34 mouse cellular contexts compared by ENCODE assay signal in genomic region chr16:15250186-15250585, GRCm38 (mm10).
"Had no signal": no experiment of that assay in that cellular context is flagged by ENCODE, and none has a peak within 500 bp of the region (broad histone marks: within the 10 kb centered on the region; RNA-seq: fewer than 3 reads in every experiment).

No protein-coding gene starts in this region.

- H3K9ac ChIP-seq: heart, embryonic 12.5 days; heart, embryonic 13.5 days; heart, embryonic 15.5 days; hindbrain, embryonic 12.5 days; hindbrain, embryonic 13.5 days; hindbrain, embryonic 14.5 days; hindbrain, embryonic 15.5 days; intestine, embryonic 15.5 days; kidney, embryonic 15.5 days had no signal

- H3K4me2 ChIP-seq: heart, embryonic 11.5 days; heart, embryonic 12.5 days; heart, embryonic 13.5 days; heart, embryonic 15.5 days; hindbrain, embryonic 12.5 days; hindbrain, embryonic 13.5 days; hindbrain, embryonic 14.5 days; hindbrain, embryonic 15.5 days; intestine, embryonic 15.5 days; kidney, embryonic 15.5 days had no signal

- H3K9me3 ChIP-seq: heart, embryonic 12.5 days; heart, embryonic 13.5 days; heart, embryonic 15.5 days; hindbrain, embryonic 10.5 days; hindbrain, embryonic 12.5 days; hindbrain, embryonic 13.5 days; hindbrain, embryonic 15.5 days; intestine, embryonic 15.5 days; kidney, embryonic 15.5 days had no signal

- H3K27ac ChIP-seq: heart, embryonic 13.5 days; heart, embryonic 15.5 days; hindbrain, embryonic 10.5 days; hindbrain, embryonic 12.5 days; hindbrain, embryonic 13.5 days; hindbrain, embryonic 14.5 days; hindbrain, embryonic 15.5 days; hindbrain, postnatal 0 days; intestine, embryonic 15.5 days; kidney, embryonic 15.5 days; kidney, postnatal 0 days; layer of hippocampus, adult 2 months; left cerebral cortex, adult 2 months had no signal

- H3K4me1 ChIP-seq: heart, embryonic 15.5 days; hindbrain, embryonic 10.5 days; hindbrain, embryonic 12.5 days; hindbrain, embryonic 13.5 days; hindbrain, embryonic 15.5 days had no signal

- DNase-seq: heart, postnatal 10 days; heart, postnatal 14 days; heart, postnatal 36 days; heart, postnatal 4 days; kidney, adult 11 months; kidney, adult 18-20 months; kidney, adult 2 months; kidney, adult 8-10 months; kidney, adult 9 months; kidney, postnatal 10 days; kidney, postnatal 14 days; kidney, postnatal 25 days; kidney, postnatal 36 days; kidney, postnatal 4 days; layer of hippocampus, adult 9-11 months; layer of hippocampus, postnatal 36 days had no signal

- H3K36me3 ChIP-seq: heart, embryonic 12.5 days; heart, embryonic 13.5 days; heart, embryonic 15.5 days; hindbrain, embryonic 10.5 days; hindbrain, embryonic 12.5 days; hindbrain, embryonic 13.5 days; hindbrain, embryonic 15.5 days; intestine, embryonic 15.5 days; kidney, embryonic 15.5 days had no signal

- H3K27me3 ChIP-seq: heart, embryonic 12.5 days; heart, embryonic 13.5 days; heart, embryonic 15.5 days; hindbrain, embryonic 12.5 days; hindbrain, embryonic 13.5 days; hindbrain, embryonic 15.5 days; intestine, embryonic 15.5 days; kidney, embryonic 15.5 days had no signal

- ATAC-seq: hindbrain, embryonic 16.5 days; hindbrain, postnatal 0 days; inflammation-experienced regulatory T-cells, adult 6 months; intestine, embryonic 15.5 days; intestine, postnatal 0 days had no signal

- H3K4me3 ChIP-seq: heart, embryonic 12.5 days; heart, embryonic 13.5 days; heart, embryonic 15.5 days; hindbrain, embryonic 10.5 days; hindbrain, embryonic 12.5 days; hindbrain, embryonic 13.5 days; hindbrain, embryonic 15.5 days; intestine, embryonic 15.5 days; kidney, embryonic 15.5 days; layer of hippocampus, adult 2 months; left cerebral cortex, adult 2 months had no signal
